Mouse (Mus musculus) ES-Bruce4 (cell line): ENCODE data around the gene 1700003F12Rik. TPM values are rescaled to one million over a fixed set of nuclear protein-coding genes. Genes with fewer than 3 reads are reported as not detected.

Experiments used
- H3K27ac ChIP-seq: 2 replicates; pipeline ENCODE4 v1.5.1; 2012; ENCODE audit warnings: low read length, inconsistent platforms; ENCODE audit not compliant: insufficient read depth
- H3K27me3 ChIP-seq: 2 replicates; pipeline ENCODE4 v1.6.1; 2012; ENCODE audit warnings: mild to moderate bottlenecking, low read length, inconsistent platforms; ENCODE audit not compliant: control insufficient read depth, poor library complexity, insufficient read depth, severe bottlenecking
- H3K36me3 ChIP-seq: 2 replicates; pipeline ENCODE4 v1.6.1; 2012; ENCODE audit warnings: inconsistent platforms, mild to moderate bottlenecking, low read length, moderate library complexity; ENCODE audit not compliant: control insufficient read depth, poor library complexity, insufficient read depth, severe bottlenecking
- H3K4me1 ChIP-seq: one replicate; pipeline ENCODE4 v1.8.1; 2011; ENCODE audit warnings: low read length; ENCODE audit not compliant: control insufficient read depth, insufficient read depth
- H3K4me3 ChIP-seq: 2 replicates; pipeline ENCODE4 v1.5.1; 2011; ENCODE audit warnings: low read depth, mild to moderate bottlenecking, low read length
- H3K9ac ChIP-seq: 2 replicates; pipeline ENCODE4 v1.6.1; 2012; ENCODE audit warnings: low read depth, mild to moderate bottlenecking, inconsistent platforms; ENCODE audit not compliant: poor library complexity, severe bottlenecking
- H3K9me3 ChIP-seq: replicated peaks from 2 replicates; pipeline ENCODE4 v1.6.1; 2012; ENCODE audit warnings: mild to moderate bottlenecking, low read length, inconsistent platforms; ENCODE audit not compliant: control insufficient read depth, poor library complexity, insufficient read depth, severe bottlenecking
- CTCF ChIP-seq: IDR thresholded peaks from one replicate; pipeline ENCODE4 v1.8.1; 2011; ENCODE audit warnings: low read depth, low read length
- EP300 ChIP-seq: IDR thresholded peaks from 2 replicates; pipeline ENCODE4 v1.6.1; 2011; ENCODE audit warnings: low read depth, low read length; ENCODE audit not compliant: insufficient read depth
- POLR2A ChIP-seq: IDR thresholded peaks from one replicate; pipeline ENCODE4 v1.8.1; 2011; ENCODE audit warnings: low read length; ENCODE audit not compliant: insufficient read depth
- polyA plus RNA-seq: library from polyadenylated mRNA; stranded (reverse); fragments of >200 nt; gene quantifications from 2 replicates; pipeline ENCODE4 v1.2.4, GENCODE M21; 2011; ENCODE audit warnings: low read depth; ENCODE audit not compliant: missing spikeins, insufficient read depth, insufficient read length

The 1700003F12Rik gene
- polyA plus RNA-seq, 1 experiment: not detected

GRCm38 (mm10) chr2:154563612-154564170 lies 16.8 kb downstream of the 1700003F12Rik start:
- no peak for TF ChIP-seq EP300
- no peak for TF ChIP-seq POLR2A
- no peak for TF ChIP-seq CTCF
- no peak overlapping the region for H3K27ac ChIP-seq
- peaks cover 1% of the 10 kb centered on the region for H3K4me1 ChIP-seq
- no peaks in the 10 kb centered on the region for H3K9me3 ChIP-seq
- H3K36me3 ChIP-seq: peaks cover 16% of the 10 kb centered on the region
- H3K9ac ChIP-seq: no peak overlapping the region
- H3K4me3 ChIP-seq: no peak overlapping the region
- no peaks in the 10 kb centered on the region for H3K27me3 ChIP-seq

- no peak for TF ChIP-seq POLR2A
- TF ChIP-seq CTCF: no peak
- no peak for TF ChIP-seq EP300
These were observed 18.7 kb downstream of the 1700003F12Rik start for GRCm38 (mm10) chr2:154565562-154565961.

GRCm38 (mm10) chr2:154566641-154567040 lies 19.8 kb downstream of the 1700003F12Rik start:
- TF ChIP-seq POLR2A: no peak
- TF ChIP-seq CTCF: no peak
- no peak for TF ChIP-seq EP300
- Histone ChIP-seq H3K9ac (no peak overlapping the region), H3K36me3 (peaks cover 15% of the 10 kb centered on the region), H3K9me3 (no peaks in the 10 kb centered on the region), H3K27me3 (no peaks in the 10 kb centered on the region), H3K4me1 (peaks cover 1% of the 10 kb centered on the region), H3K4me3 (no peak overlapping the region), H3K27ac (no peak overlapping the region)

More at GRCm38 (mm10) chr2:154565562-154565961, 18.7 kb downstream of the 1700003F12Rik start:
- no peak overlapping the region for H3K4me3 ChIP-seq
- no peak overlapping the region for H3K9ac ChIP-seq
- H3K9me3 ChIP-seq: no peaks in the 10 kb centered on the region
- no peaks in the 10 kb centered on the region for H3K27me3 ChIP-seq
- no peak overlapping the region for H3K27ac ChIP-seq
- peaks cover 1% of the 10 kb centered on the region for H3K4me1 ChIP-seq
- peaks cover 16% of the 10 kb centered on the region for H3K36me3 ChIP-seq

GRCm38 (mm10) chr2:154567766-154568165 lies 20.9 kb downstream of the 1700003F12Rik start:
- Histone ChIP-seq H3K36me3 (peaks cover 11% of the 10 kb centered on the region), H3K27me3 (no peaks in the 10 kb centered on the region), H3K4me3 (peak overlapping the region; percentile 99), H3K9ac (peak overlapping the region; percentile 85; the same call in 1 of the 2 replicates), H3K4me1 (peaks cover 1% of the 10 kb centered on the region), H3K9me3 (no peaks in the 10 kb centered on the region), H3K27ac (no peak overlapping the region)
- TF ChIP-seq EP300: no peak
- TF ChIP-seq CTCF: no peak
- TF ChIP-seq POLR2A: no peak

GRCm38 (mm10) chr2:154568329-154569070 lies 21.6 kb downstream of the 1700003F12Rik start:
- H3K4me1 ChIP-seq: peaks cover 1% of the 10 kb centered on the region
- no peaks in the 10 kb centered on the region for H3K27me3 ChIP-seq
- H3K36me3 ChIP-seq: peaks cover 4% of the 10 kb centered on the region
- peak overlapping the region; percentile 99 for H3K4me3 ChIP-seq
- H3K9me3 ChIP-seq: no peaks in the 10 kb centered on the region
- TF ChIP-seq EP300 (no peak), POLR2A (no peak), CTCF (no peak)
- peak overlapping the region; percentile 85 for H3K9ac ChIP-seq
- H3K27ac ChIP-seq: no peak overlapping the region

GRCm38 (mm10) chr2:154569071-154569748 lies 22.3 kb downstream of the 1700003F12Rik start:
- peak overlapping the region; percentile 85 for H3K9ac ChIP-seq
- TF ChIP-seq CTCF: no peak
- TF ChIP-seq POLR2A: no peak
- no peaks in the 10 kb centered on the region for H3K9me3 ChIP-seq
- peak overlapping the region; percentile 99 for H3K4me3 ChIP-seq
- peaks cover under 1% of the 10 kb centered on the region; the same call in 1 of the 2 replicates for H3K36me3 ChIP-seq
- no peaks in the 10 kb centered on the region for H3K27me3 ChIP-seq
- H3K4me1 ChIP-seq: peaks cover 1% of the 10 kb centered on the region
- H3K27ac ChIP-seq: no peak overlapping the region
